Mouse (Mus musculus) gastrocnemius, postnatal 36 days (tissue): ENCODE measurements around the gene Zfp934. TPM values are rescaled to one million over a fixed set of nuclear protein-coding genes. Genes with fewer than 3 reads are reported as not detected.
"Not testable (repeated sequence)": the region's sequence is repeated elsewhere in the genome, so short reads cannot be mapped to it uniquely, and the experiment has no call there.

Experiments used
- DNase-seq, 2 experiments: peaks; one replicate each; pipeline ENCODE4 v3.0.0; 2022
- intact Hi-C: fragments of 180-260 bp; cut with DNase I; formaldehyde crosslinking; loops from one replicate; pipeline ENCODE4 v1.15.1; 2025
- long read RNA-seq, 2 experiments: library from polyadenylated mRNA; stranded (forward); transcript quantifications; one replicate each; pipeline ENCODE4 v2.0.0; 2021
- microRNA-seq, 2 experiments: library from miRNA; unstranded; fragments of <30 nt; microRNA quantifications; one replicate each; pipeline ENCODE4 v1.2.0; 2021
- total RNA-seq, 2 experiments: library from RNA; stranded (reverse); gene quantifications; 2 replicates each; pipeline ENCODE4 v1.2.3; 2021

Zfp934 gene
- total RNA-seq: 1 to 10 TPM; 1.9 to 2.8 TPM
- long read RNA-seq, experiment 1, partial matches to known transcripts: 0 of 4 reads
- long read RNA-seq, experiment 1, other reads (novel, unspliced or antisense): 3 of 4 reads
- long read RNA-seq, experiment 2, partial matches to known transcripts: 0 of 1 reads
- long read RNA-seq, experiment 2, other reads (novel, unspliced or antisense): 0 of 1 reads

DNA sequence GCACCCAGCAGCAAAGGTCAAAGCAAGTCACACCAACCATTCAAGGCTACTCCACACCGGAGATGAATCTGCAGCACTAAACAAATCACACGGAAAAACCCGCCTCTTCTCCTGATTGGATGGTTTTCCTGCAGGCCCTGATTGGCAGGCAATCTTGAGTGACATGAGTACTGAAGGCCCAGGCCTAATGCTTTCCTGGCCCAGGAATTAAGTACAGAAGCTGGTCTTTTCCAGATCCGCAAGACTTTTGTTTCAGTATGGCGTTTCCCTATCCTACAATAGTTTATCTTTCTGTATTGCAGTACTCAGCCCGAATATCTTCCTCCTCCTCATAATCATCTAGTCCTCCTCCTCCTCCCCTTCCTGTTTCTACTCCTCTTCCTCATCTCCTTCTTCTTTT, at the start of gene Zfp934:
Gene Zfp934 (minus strand): TSS at position 101 of the 400 bp plus-strand sequence.
- intact Hi-C loops, DNase-seq: not testable (repeated sequence)

DNA sequence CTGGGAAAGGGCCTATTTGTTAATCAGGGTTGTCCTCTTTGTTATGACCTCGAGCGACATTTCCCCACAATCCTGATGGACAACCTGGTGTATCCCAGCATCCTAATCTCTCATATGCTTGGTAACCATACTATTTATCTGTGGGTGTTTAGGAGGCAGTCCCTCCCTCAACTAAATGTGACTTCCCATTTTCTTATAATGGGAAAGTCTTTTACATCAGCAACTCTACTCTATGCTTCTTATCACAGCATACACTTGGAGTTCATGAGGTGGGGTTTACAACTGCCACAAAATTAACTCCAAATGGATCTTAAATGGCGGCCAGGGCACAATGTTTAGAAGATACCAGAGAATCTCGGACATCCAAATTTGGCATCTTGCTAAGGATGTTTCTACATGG, 46.5 kb upstream of the Zfp934 start:
- DNase-seq, intact Hi-C loops: not testable (repeated sequence)

DNA sequence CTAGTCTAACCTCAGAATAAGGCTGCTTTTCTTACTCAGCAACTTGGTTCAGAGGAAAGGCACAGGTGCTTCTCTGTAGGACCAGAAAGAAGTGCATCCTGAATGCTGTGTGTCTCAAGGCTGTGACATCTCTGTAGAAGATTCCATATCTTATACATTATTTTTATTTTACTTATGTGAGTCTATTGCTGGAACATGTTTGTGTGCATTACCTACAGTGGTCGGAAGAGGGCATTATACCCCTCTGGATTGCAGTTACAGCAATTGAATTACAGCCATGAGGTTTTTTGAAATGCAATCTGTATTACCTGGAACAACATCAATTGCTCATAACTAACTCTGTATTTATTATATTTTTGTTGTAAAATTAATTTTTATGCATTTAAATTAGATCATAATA, 9.3 kb downstream of the Zfp934 start:
- intact Hi-C loops: not testable (repeated sequence)

GRCm38 (mm10) chr13:62558189-62559110, 12.5 kb downstream of the Zfp934 start, which contains the start of gene Zfp935:
Gene Zfp935, minus strand, starts transcription at chr13:62558511.
- DNase-seq: peak; percentile 37 to 57

More for the DNA sequence above, 9.3 kb downstream of the Zfp934 start:
- not testable (repeated sequence) for DNase-seq

GRCm38 (mm10) chr13:62530129-62530528, 40.9 kb downstream of the Zfp934 start:
- intact Hi-C loops, DNase-seq: not testable (repeated sequence)

More at GRCm38 (mm10) chr13:62558189-62559110, 12.5 kb downstream of the Zfp934 start, which contains the start of gene Zfp935:
- intact Hi-C loops: not testable (repeated sequence)

- DNase-seq, intact Hi-C loops: not testable (repeated sequence)
Observed at GRCm38 (mm10) chr13:62510641-62511420, 60.2 kb downstream of the Zfp934 start.

- DNase-seq, intact Hi-C loops: not testable (repeated sequence)
Observed at GRCm38 (mm10) chr13:62472661-62473060, 98.3 kb downstream of the Zfp934 start.

- intact Hi-C loops: loop anchor here (5.0 kb wide), 1 partner anchor 387 kb away; the partner anchor contains the start of gene Fbp2
- DNase-seq: not testable (repeated sequence)
Observed at GRCm38 (mm10) chr13:62469947-62470346, 101.1 kb downstream of the Zfp934 start.

- DNase-seq: peak; percentile 69 to 88
- intact Hi-C loops: loop anchor here (5.0 kb wide), 1 partner anchor 391 kb away; the partner anchor contains the start of gene Fbp2
Observed at GRCm38 (mm10) chr13:62466424-62467334, 104.3 kb downstream of the Zfp934 start, which contains the start of gene Gm49359. Gene Gm49359, minus strand, starts transcription at chr13:62466832.

Small RNA genes within 50 kb of the gene (microRNA-seq; reads per million reads assigned to microRNA genes)
- 0 reads per million in 2 experiments for gene Gm22256

Other genes with a start within 250 kb of the Zfp934 start
- under 1 TPM; 0.25 to 0.26 TPM for gene Gm3604, start 188.0 kb downstream of the Zfp934 start, total RNA-seq
- 1 to 10 TPM; 3.8 to 4.3 TPM for gene Gm49359, start 104.4 kb downstream of the Zfp934 start, total RNA-seq
- not detected for gene Zfp935, start 12.7 kb downstream of the Zfp934 start, total RNA-seq
- gene 6720489N17Rik, start 53.0 kb upstream of the Zfp934 start, total RNA-seq: under 1 TPM; 0.30 to 0.66 TPM
- gene Platr25, start 189.5 kb upstream of the Zfp934 start, total RNA-seq: 1 to 10 TPM; 1.7 to 1.8 TPM
- gene Gm5141, start 214.6 kb upstream of the Zfp934 start, total RNA-seq: under 1 TPM; 0.43 to 0.47 TPM